Mouse (Mus musculus) stomach, postnatal 0 days (tissue): Measurements from ENCODE around the gene Gorab.

Experiments used
- CTCF ChIP-seq: IDR thresholded peaks from 2 replicates; pipeline ENCODE4 v1.5.1; 2016; ENCODE audit warnings: antibody characterized with exemption, low read depth, mild to moderate bottlenecking, moderate library complexity
- EP300 ChIP-seq: optimal IDR thresholded peaks from 2 replicates; pipeline ENCODE3; 2016; ENCODE audit warnings: antibody characterized with exemption

DNA sequence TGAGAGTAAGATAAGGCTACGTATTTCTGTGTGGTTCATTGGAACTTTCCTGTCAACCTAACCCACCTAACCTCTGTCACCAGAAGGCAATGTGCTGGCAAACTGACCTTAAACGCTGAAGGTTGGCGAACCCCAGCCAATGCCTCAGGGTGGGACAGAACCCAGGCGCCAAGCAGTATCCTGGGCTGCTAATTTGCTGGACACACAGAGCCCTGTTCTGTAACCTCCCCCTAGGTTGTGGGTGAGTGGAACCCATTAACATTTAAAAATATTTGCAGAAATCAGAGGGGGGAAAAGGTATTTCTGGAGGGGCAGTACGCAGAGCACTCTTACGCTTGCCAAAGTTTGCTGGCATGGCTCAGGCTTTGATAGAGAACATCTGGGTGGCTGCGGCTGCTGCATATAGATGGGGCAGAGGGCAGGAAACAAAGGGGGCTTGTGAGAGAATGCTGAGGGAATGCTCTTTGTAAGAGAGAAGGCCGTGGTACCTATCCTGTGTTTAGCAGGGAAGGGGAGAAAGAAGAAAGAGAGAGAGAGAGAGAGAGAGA lies 20.1 kb upstream of the Gorab start:
- TF ChIP-seq CTCF, result no peak
- TF ChIP-seq EP300, result no peak
